10 mouse cellular contexts compared by ENCODE assay signal in the genomic region with DNA sequence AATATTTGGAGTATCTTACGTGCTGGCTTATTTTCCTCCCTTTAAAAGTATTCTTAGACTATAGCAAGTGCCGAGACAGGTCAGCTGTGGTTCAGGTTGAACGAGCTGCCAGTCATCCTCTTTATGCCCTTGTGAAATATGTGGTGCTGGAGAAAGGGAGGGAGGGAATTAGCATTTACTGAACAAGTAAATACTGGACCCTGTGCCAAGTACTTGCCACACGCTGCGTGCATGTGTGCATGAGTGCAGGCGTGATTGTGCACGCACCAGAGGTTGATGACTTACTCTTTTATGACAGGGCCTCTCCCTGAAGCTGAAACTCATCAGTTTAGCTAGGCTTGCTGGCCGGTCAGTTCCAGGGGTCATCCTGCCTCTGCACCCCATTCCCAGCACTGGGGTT.
DNase-seq lines count a peak whose midpoint lies in the region; ATAC-seq and TF ChIP-seq lines count a peak whose summit lies in the region.
"Had no signal": no experiment of that assay in that cellular context is flagged by ENCODE, and none has a peak within 500 bp of the region (broad histone marks: within the 10 kb centered on the region; RNA-seq: fewer than 3 reads in every experiment).

No protein-coding gene starts in this region.

- ATAC-seq in heart, embryonic 13.5 days (ENCODE audit: extremely low read depth, insufficient number of reproducible peaks, low FRiP score, low TSS enrichment): no peak
- ATAC-seq in hindbrain, postnatal 0 days: peak; percentile 66; the same call in 1 of the 2 replicates
- ATAC-seq in lung, postnatal 0 days: peak; percentile 88
- no peak for ATAC-seq in erythroblast, adult 5-6 weeks (replicated peaks; ENCODE audit: low FRiP score, poor library complexity, severe bottlenecking)

- TF ChIP-seq POLR2A in bone marrow macrophage, adult 2 months (IDR thresholded peaks at IDR 0.05; ENCODE audit: borderline replicate concordance, low read depth, low read length): no peak

- H3K27me3 ChIP-seq in heart, embryonic 13.5 days (replicated peaks): no peaks in the 10 kb centered on the region
- H3K27me3 ChIP-seq in hindbrain, postnatal 0 days (ENCODE audit: insufficient read depth, low read length): no peaks in the 10 kb centered on the region
- H3K27me3 ChIP-seq in lung, postnatal 0 days (replicated peaks; ENCODE audit: insufficient read depth, low read length): no peaks in the 10 kb centered on the region

- H3K9me3 ChIP-seq in heart, embryonic 13.5 days: no peaks in the 10 kb centered on the region
- no peaks in the 10 kb centered on the region for H3K9me3 ChIP-seq in hindbrain, postnatal 0 days (ENCODE audit: low read length)
- no peaks in the 10 kb centered on the region for H3K9me3 ChIP-seq in lung, postnatal 0 days (ENCODE audit: low read length)

- TF ChIP-seq EP300 in lung, postnatal 0 days (IDR thresholded peaks at IDR 0.05): no peak

- no peak overlapping the region for H3K4me3 ChIP-seq in heart, embryonic 13.5 days
- H3K4me3 ChIP-seq in bone marrow macrophage, adult 2 months (ENCODE audit: insufficient read depth, low read length): no peak overlapping the region
- H3K4me3 ChIP-seq in hindbrain, postnatal 0 days (ENCODE audit: low read length): no peak overlapping the region
- H3K4me3 ChIP-seq in lung, postnatal 0 days (ENCODE audit: low read depth, low read length): no peak overlapping the region

- no peaks in the 10 kb centered on the region for H3K36me3 ChIP-seq in heart, embryonic 13.5 days
- no peaks in the 10 kb centered on the region for H3K36me3 ChIP-seq in hindbrain, postnatal 0 days (ENCODE audit: insufficient read depth, low read length)
- no peaks in the 10 kb centered on the region for H3K36me3 ChIP-seq in lung, postnatal 0 days (ENCODE audit: insufficient read depth, low read length)

- peaks cover 51% of the 10 kb centered on the region for H3K4me1 ChIP-seq in heart, embryonic 13.5 days
- H3K4me1 ChIP-seq in bone marrow macrophage, adult 2 months (ENCODE audit: control insufficient read depth, insufficient read depth, low read length): peaks cover 34% of the 10 kb centered on the region
- peaks cover 36% of the 10 kb centered on the region for H3K4me1 ChIP-seq in hindbrain, postnatal 0 days (ENCODE audit: insufficient read depth, low read length)
- H3K4me1 ChIP-seq in lung, postnatal 0 days (ENCODE audit: insufficient read depth, low read depth, low read length): no peaks in the 10 kb centered on the region; the same call in 1 of the 2 replicates

- DNase-seq in heart, postnatal 4 days: no peak
- DNase-seq in hindbrain, postnatal 0 days (ENCODE audit: low spot score): peak; percentile 73
- DNase-seq in lung, postnatal 0 days (ENCODE audit: low spot score): peak; percentile 85
- DNase-seq in embryo, embryonic 11 days: no peak
- DNase-seq in left cerebral cortex, adult 11 months (ENCODE audit: low spot score): no peak
- DNase-seq: adrenal gland, adult 8-10 months; layer of hippocampus, adult 9-11 months had no signal

- WGBS in heart, embryonic 13.5 days: 65% methylated on average over 8 of the region's 8 CpGs
- 28% methylated on average over 8 of the region's 8 CpGs for WGBS in hindbrain, postnatal 0 days
- 42% methylated on average over 8 of the region's 8 CpGs for WGBS in lung, postnatal 0 days

- no peak for TF ChIP-seq CTCF in bone marrow macrophage, adult 2 months (IDR thresholded peaks at IDR 0.05; ENCODE audit: low read depth, low read length)
- TF ChIP-seq CTCF in hindbrain, postnatal 0 days (IDR thresholded peaks at IDR 0.05; ENCODE audit: low read depth): no peak
- no peak for TF ChIP-seq CTCF in lung, postnatal 0 days (IDR thresholded peaks at IDR 0.05)

- H3K4me2 ChIP-seq in heart, embryonic 13.5 days: no peak overlapping the region
- H3K4me2 ChIP-seq in hindbrain, postnatal 0 days (ENCODE audit: low read depth, low read length): no peak overlapping the region
- H3K4me2 ChIP-seq in lung, postnatal 0 days (replicated peaks; ENCODE audit: low read depth, low read length): no peak overlapping the region

- H3K9ac ChIP-seq in heart, embryonic 13.5 days: 0 out of 2 replicates have a peak overlapping the region, but pooled peaks have one; percentile 53
- H3K9ac ChIP-seq in hindbrain, postnatal 0 days (replicated peaks; ENCODE audit: low read length): no peak overlapping the region
- no peak overlapping the region for H3K9ac ChIP-seq in lung, postnatal 0 days (replicated peaks; ENCODE audit: low read depth)

- peak overlapping the region; percentile 34; the same call in 1 of the 2 replicates for H3K27ac ChIP-seq in heart, embryonic 13.5 days (replicated peaks)
- peak overlapping the region; percentile 18; the same call in 1 of the 2 replicates for H3K27ac ChIP-seq in bone marrow macrophage, adult 2 months (ENCODE audit: insufficient read depth, low read depth, low read length)
- H3K27ac ChIP-seq in hindbrain, postnatal 0 days: no peak overlapping the region
- H3K27ac ChIP-seq in lung, postnatal 0 days (ENCODE audit: low read length): peak overlapping the region; percentile 54; the same call in 1 of the 2 replicates

Comparison
In these comparisons a context has a peak if more than half of its experiments do, and no peak if none do; other contexts are left out.
1. ATAC-seq: peak in hindbrain, postnatal 0 days (single experiment) and lung, postnatal 0 days (single experiment); none in heart, embryonic 13.5 days (single experiment) and erythroblast, adult 5-6 weeks (single experiment).
2. DNase-seq: peak in hindbrain, postnatal 0 days (single experiment) and lung, postnatal 0 days (single experiment); none in heart, postnatal 4 days (single experiment), embryo, embryonic 11 days (single experiment) and left cerebral cortex, adult 11 months (single experiment).